Mouse (Mus musculus) CD4-positive helper T cell, adult 2 months (primary cell): ENCODE data around the gene Iqcc.

Experiments
- DNase-seq: peaks from one replicate; pipeline ENCODE4 v3.0.0-alpha.2; 2012; ENCODE audit warnings: low read depth, missing footprints, low spot score

The Iqcc gene

DNA sequence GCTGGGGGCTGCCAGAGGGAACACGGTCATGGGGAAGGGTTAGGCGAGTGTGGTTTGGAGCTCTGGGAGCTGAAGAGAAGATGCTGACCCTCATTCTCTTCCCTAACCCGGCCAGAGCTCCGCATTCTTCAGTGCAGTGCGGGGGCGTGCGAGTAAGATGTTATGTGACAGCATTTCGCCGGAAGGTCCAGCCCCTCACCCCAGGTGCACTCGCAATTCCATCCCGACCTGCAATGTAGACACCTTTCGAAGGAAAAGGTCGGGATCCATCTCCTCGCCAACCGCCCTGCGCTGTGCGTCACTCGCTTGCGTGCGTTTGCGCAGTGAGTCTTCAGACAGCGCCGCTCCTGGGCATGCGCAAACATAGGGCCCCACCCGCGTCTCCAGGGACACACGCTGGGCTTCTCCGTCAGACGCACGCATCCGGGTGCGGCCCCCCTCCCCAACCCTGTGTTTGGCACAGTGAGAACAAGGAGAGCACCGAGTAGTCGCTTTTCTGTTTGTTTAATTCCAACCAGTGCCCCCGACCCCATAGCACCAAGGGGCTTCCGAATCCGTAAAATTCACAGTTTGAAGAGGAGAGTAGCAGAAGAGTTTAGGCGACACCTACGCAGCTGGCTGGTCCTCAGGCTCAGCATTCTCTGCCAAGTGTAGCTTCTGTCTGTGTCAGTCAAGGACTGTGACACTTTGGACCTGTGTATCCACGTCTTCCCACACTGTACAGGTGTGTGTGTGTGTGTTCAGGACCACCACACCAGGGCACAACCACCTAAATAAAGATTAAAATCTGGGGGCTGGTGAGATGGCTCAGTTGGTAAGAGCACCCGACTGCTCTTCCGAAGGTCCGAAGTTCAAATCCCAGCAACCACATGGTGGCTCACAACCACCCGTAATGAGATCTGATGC, at the start of gene Iqcc:
Gene Iqcc, minus strand, starts transcription at position 314 of the 906 bp plus-strand sequence.
- peak; percentile 96 for DNase-seq

DNA sequence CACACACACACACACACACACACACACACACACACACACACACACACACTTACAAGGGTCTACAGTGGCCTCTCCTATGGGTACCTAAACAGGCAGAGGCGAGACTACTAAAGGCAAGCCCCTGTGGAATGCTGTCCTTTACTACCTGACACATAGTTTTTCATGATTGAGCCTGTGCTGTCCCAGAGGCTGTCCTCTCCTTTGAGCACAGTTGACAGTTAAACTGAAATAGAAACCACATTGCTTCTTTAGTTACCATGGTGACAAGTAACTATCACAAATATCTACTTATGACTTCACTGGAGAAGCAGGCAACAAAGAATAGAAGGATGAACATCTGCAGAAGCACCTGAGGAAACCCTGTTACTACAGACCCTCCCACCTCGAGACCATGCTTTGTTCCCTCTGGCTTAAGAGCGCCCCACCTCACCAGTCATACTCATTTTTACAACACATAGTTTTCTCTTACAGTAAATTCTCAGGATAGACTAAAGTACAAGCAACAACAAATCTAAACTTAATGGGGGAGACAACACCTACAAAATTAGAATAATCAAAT, 43.4 kb upstream of the Iqcc start:
- DNase-seq = no peak

DNA sequence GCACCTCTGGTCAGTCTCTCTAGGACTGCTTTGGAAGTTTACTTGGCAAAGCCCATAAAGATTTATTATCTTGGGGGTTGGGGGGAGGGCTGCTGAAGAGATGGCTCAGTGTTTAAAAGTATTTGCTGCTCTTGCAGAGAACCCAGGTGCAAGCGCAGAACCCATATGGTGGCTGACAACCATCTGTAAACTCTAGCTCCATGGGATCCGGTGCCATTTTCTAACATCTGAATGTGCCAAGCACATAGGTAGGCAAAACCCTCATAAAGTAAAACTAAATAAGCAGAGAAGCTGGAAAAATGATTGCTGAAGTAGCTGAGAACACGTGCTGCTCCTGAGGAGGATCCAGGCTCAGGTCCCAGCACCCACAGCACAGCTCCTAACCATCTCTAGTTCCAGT, 42.7 kb upstream of the Iqcc start:
- no peak for DNase-seq

DNA sequence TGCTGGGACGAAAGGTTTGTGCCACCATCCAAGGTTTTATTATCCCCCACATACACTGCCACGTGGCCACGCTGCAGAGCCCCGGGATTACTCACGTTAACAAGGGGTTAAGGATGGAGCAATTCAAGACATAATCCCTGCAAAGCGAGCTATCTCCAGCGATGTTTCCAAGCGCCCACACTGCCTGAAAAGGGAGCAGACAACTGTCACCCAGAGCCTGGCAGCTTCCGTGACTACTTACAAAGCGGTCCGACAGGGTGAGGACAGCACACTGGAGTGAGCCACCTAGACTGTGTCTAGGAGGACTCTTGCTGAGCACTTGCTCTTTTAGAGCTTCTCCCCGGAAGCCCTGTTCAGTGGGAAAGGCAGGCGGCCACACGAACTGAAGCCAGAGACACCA, 35.9 kb upstream of the Iqcc start:
- no peak for DNase-seq

DNA sequence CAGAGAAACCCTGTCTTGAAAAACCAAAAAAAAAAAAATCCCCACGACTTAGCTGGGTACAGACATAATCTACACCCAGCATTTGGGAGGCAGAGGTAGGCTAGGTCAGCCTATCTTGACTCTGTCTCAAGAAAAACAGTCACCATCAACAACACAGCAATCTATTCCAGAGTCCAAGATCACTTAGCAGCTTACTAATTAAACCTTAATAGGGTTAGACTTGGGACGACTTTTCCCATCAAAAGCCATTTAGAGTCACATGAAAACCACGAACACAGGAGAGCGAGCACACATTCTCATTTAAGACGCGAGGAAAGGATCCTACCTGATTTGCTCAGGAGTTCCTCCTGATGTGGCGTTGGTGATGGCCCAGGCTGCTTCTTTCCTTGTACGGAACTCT, 31.5 kb upstream of the Iqcc start:
- DNase-seq = no peak

DNA sequence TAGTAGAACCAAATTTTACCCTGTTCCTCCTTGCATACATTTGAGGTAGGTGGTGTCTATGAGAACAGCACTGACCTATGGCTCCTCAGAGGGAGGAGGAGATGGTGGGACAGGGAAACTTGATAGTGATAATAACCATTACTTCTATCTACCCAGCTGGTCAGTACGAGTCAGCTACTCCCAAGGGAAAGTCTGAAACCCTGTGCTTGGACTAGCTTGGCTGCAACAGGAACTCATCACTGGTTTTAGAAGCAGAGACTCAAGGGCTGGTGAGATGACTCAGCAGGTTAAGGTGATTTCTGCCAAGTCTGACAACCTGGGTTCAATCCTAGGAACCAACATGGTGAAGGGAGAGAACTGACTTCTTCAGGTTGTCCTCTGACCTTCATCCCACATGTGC, 29.8 kb upstream of the Iqcc start:
- DNase-seq = no peak

DNA sequence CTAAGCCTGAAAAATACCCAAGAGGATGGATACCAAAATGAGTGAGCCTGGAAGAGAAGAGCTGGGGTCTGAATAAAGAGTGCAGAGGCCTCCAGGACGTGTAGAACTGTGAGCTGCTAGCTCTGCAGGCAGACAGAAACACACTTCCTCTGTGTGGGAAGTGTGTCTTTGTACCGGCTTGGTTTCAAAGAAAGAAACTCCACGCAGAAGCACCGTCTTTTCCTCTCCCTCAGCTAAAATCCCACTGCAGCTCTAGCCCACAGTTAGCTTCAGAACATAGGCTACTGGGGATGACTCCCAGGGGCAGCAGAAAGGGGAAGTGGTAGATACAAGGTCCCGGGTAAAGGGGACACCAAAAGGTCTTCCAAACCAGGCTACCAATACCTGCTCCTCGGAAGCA, 26.3 kb upstream of the Iqcc start:
- DNase-seq = no peak

DNA sequence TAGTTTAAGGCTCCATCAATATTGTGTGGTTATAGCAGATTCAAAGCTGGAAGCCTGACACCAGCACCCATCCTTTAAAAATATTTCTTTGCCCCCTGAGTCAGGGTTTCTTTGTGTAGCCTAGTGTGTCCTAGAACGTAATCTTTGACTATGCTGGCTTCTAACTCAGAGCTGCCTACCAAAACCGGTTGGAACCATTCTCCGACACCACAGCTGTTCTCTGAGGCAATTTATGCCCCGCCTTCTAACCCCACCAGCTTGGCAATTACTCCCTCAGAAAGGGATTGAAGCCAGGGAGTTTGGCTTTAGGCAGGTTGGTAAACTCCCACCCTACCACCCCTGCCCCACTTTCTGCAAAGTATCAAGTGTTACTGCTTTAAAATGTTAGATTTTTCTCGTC, 22.9 kb upstream of the Iqcc start:
- no peak for DNase-seq

DNA sequence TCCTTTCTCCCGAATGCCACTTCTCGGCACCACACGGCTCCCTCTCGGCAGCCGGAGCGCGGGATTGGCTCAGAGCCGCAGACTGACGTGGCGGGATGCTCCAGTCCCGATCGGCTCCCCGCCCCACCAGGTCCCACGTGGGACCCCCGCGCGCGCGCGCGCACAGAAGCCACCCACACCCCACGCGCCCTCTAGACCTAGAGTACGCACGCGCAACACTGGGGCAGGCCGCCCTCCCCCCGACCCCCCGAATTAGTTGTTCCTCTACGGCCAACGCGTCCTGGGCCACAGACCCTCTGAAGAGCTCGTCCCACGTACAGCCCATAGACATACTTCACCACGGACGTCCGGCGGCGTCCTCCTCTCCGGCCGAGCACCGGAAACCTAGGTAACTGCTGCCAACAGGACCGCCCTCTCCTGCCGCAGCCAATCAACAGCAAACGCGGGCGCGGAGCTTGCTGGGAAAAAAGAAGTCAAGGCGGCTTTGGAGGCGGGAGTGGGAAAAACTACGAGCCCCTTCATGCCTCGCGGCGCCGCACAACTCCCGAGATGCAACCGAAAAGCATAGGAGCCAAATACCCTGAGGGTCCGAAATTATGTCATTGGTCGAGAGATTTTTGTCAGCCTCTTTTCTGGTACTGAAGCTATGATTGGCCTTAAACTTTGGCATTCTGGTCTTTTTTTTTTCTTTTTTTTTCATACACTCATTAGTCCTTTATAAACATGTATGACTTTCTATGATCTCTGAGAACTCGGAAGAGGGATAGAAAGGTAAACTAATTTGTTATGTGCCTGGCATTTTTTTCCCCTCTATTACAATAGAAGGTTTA, 22.0 kb upstream of the Iqcc start, which contains the start of gene Txlna:
Gene Txlna, minus strand, starts transcription at position 428 of the 830 bp plus-strand sequence.
- DNase-seq = peak; percentile 97

DNA sequence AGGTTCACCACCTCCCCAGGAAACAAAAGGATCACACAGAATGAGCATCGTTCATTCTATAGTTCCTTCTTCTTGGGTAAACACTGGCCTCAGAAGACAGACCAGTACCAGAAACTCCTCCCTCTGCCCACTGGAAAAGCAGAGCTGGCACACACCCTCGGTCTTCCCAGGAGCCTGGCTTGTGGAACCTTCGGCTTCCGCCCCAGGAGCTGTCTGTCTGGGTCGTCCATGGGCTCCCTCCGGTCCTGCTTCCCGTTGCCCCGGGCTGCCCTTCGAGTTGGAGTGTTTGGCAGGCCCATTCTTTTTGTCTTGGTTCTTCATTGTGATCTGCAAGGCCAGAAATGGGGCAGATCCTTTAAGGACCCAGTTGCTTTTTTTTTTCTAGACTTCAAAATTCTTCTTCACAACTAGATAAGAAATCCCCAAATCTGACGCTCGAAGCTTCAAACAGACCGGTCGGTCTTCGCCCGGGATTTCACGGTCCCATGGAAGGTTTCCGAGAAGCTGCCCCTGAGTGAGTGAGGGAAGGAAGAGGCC, 21.3 kb upstream of the Iqcc start:
- no peak for DNase-seq

DNA sequence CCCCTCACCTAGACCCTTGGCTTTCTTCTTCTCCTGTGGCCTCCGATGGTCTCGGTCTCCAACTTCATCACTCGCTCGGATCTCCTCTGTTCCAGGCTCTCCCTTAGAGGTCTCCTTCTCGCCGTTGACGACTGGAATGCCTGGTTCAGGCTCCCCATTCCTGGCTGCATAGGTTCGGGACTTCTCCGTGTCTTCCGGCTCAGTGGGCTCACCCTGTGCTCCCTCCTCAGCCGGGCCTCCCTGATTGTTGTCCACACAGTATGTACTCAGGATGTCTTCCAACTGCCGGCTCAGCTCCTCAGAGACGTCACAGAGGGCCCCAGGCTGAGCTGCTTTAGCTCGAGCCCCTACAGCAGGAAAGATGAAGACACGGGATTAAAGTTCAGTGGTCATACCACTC, 20.3 kb upstream of the Iqcc start:
- no peak for DNase-seq

DNA sequence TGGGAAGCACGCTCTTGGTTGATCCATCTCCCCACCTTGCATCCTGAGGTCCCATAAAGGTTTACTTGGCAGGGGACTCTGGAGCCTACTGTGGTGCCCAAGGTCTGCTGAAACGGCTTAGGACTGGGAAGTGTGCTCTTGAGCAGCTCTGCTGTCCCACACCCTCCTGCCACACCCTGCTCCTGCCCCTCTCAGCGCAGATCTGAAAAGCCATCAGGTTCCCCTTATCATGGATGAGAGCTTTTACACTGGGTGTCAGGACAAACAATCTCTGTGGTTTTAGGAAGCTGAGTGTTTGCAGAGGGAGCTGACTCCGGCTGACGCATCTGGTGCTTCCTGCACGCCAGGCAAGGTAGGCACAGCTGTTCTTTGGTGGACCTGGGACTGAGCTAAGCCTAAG, 15.0 kb upstream of the Iqcc start:
- no peak for DNase-seq

DNA sequence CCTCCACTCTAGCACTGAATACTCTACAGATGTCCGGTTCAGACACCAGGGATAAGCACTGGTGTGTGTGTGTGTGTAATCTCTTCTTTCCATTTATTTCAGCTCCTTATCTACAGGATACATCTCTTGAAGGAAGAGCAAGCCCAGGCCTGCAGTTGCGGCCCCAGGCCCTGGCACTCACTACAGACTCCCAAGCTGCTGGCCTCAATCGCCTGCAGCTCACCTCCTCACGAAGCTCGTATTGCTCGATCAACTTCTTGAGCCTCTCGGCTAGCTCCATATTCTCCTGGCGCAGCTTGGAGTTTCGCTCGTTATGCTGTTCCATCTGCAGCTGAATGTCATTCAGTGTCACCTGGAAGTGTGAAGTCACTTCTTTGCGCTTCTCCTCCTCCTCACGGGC, 13.0 kb upstream of the Iqcc start:
- no peak for DNase-seq

DNA sequence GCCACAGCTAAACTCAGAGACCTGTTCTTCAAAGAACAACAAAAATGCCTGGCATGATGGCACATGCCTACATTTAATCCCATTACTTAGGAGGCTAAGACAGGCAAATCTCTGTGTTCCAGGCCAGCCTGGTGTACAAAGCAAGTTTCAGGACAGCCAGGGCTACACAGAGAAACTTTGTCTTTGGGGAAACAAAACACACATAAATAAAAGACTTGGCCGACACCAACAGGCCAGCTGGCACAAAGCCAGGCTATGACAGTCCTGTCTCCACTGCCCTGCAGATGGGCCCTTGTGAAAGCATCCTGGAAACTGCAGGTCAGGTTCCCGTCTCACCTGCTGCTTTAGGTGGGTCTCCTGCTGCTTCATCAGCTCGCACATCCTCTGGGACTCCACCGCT, 12.0 kb upstream of the Iqcc start:
- no peak for DNase-seq

DNA sequence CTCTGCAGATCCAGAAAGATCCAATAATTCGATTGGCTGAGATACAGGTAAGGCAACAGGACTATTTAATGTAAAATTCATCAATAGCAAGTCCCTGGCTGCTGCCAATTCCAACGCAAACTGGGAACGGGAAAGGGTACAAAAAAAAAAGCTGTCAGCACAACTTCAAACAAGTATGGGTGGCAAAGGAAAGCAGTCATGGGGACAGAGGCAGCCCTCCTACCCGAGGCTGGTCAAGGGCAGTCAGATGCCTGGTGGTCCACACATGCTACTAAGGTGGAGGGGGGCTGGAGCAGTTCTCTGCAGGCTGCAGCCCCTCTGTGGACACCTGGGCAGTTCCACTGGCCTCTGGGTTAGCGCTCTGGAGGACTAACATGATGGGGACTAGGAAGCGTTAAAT, 7.1 kb upstream of the Iqcc start:
- DNase-seq = no peak

DNA sequence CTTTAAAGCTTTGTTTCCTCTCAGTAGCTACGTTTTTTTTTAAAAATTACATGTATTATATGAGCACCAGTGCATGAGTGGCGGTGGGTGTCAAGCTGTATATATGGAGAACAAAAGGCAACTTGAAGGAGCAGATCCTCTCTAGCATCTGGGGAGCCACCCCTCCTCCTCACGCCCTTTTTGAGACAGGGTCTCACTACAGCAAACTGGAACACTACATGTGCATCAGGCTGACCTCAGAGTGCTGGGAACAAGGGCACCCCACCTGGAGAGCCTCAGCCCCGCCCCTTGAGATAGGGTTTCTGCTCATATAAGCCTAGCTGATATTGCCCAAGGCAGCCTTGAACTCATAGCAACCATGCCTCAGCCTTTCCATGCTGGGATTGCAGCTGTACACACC, 6.6 kb upstream of the Iqcc start:
- DNase-seq = no peak

DNA sequence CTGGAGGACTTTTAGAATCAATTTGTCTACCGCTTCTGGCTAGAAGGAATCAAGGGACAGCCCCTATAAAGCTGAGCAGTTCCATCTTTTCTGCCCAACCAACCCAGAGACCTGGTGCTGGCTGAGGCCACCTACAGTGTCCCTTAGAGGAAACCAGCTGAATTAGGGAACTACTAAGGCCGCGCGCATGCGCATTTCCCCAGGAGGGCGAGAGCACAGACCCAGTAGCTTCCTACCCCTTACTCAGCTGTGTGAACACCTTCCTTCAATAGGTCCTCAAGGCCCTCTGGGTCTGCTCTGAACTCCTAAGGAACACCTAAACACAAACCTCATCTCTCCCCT, 6.1 kb upstream of the Iqcc start:
- peak; percentile 81 for DNase-seq

DNA sequence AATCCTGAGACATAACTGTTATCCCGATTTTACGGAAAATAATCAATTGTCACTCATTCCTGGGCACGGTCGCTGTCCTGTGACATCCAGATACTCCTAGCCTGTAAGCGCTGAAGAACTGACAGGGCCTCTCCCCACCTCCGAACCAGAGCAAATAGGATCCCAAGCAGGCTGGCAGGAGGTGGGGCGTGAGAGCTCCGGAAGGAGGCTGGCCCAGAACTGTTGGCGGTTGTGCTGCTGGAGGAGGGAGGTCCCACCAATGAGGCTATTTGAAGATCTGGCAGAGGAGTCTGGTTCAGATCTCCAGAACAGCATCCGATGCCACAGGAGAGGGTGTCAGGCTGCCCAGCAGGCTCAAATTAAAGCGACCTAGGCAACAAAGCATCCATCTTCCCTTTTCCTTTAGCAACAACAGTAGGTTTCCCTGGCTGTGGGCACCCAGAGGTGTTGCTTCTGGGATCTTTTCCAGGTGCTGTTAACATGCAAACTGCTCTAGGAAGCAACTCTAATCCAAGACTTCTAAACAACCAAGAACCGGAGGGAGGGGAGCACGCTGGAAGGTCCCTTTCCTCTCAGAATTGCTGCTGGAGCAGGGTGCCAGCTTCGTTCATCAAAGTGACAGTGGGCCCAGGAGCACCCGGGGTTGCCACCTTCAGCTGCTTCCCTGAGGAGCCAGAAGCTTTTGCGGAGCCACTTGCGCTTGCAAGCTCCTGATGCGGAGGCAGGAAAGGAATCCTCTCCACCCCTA, 5.6 kb upstream of the Iqcc start:
- DNase-seq = peak; percentile 95

DNA sequence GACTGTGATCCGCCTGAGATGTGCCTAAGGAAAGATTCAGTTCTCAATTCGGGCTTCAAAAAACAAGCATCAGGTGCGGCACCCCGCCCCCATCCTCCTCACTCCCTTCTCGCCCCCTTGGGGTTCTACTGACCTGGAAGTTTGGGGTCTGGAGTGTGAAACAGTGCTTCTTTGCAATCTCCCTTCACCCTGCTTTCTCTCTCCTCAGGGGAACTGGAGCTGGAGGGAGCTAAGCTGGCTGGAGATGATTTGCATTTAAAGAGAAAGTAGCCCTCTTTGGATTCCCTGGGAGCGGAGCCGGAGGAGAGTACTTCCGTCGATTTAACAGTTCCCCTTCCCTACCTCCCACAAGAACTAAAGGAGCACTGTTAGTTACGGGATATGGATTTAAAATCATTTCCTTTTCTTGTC, 4.8 kb upstream of the Iqcc start, which contains the start of gene Ccdc28b:
Gene Ccdc28b, minus strand, starts transcription at position 267 of the 411 bp plus-strand sequence.
- DNase-seq = no peak

DNA sequence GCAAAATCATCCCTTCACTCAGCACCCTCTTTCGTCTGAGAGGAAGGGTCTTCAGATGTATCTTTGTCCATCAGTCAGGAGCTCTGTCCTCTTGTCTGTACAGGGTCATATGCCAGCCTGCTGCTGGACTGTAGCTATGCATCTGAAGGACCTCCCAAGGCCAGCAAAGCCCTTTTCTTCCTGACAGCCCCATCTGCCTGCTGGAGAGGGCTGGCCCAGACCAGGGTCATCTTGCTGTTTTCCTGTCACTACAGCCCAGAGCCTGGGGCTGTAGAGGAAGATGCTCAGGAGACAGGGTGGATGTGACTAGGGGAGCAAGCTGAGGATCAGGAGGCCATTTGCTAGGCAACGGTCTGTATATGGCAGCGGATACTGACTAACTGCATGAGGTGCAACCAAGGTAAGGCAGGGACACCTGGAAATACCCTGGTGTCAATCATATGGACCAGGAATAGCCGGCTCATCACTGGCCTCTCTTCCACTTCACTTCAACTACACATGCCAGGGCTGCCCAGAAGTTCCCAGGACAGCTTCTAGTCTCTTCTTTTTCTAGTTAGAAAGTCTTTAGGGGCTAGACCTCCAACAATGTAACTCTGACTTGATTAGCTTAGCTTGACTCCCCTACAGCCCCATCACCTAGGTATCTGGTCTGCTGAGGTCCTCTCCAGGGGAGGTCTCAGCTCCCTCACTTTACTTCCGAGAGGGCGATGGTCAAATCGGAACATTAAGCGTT, 4.1 kb upstream of the Iqcc start:
- DNase-seq = no peak
